Mouse (Mus musculus): ENCODE measurements around the gene Rdh16f1.
"Not testable (repeated sequence)": the region's sequence is repeated elsewhere in the genome, so short reads cannot be mapped to it uniquely, and the experiment has no call there.

The Rdh16f1 gene

GRCm38 (mm10) chr10:127825386-127825785 lies 65.8 kb downstream of the Rdh16f1 start:
- peak in 1 of 2 experiments; percentile 25 for DNase-seq (ENCODE audit: low spot score in 2 of 2)

DNA sequence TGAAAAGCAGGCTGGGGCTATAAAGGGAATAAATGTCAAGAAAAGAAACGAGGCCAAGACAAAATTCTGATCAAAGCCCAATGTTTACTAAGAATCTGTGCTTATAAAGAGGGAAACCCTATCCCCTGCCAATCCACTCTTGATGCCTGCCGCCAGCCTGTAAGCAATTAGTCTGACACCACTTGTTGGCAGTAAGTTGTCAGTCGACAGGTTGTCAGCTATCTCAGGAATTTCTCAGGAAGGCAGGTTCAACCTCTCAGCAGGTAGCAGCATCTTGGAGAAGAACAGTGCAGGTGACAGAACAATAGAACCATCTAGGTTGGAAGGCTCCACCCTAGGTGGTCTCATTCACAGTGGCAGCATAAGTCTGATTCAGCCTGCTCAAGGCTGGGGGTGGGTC lies 69.5 kb downstream of the Rdh16f1 start:
- DNase-seq (ENCODE audit: low spot score in 2 of 2) = no peak

DNA sequence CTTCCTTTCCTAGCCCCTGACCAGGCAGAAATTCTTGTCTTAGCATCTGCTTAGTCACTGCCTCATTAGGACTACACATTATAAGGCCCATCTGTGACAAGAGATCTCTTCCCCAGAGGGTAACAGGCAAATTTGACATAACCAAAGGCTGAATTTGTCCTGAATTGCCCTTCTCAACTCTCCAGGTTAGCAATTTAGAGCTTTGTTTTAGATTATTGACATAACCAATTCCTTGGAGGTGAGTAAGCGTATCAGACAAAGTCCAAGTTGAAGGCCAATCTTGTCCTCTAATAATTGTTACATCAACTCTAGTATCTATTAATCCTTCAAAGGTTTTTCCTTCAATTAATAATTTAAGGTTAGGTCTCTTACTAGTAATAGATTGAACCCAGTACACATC lies 74.6 kb downstream of the Rdh16f1 start:
- DNase-seq (ENCODE audit: low spot score in 2 of 2) = not testable (repeated sequence)

GRCm38 (mm10) chr10:127835292-127835691 lies 75.7 kb downstream of the Rdh16f1 start:
- no peak for DNase-seq (ENCODE audit: low spot score in 2 of 2)

GRCm38 (mm10) chr10:127837793-127838192 lies 78.2 kb downstream of the Rdh16f1 start:
- DNase-seq (ENCODE audit: low spot score in 2 of 2) = peak in 1 of 2 experiments; percentile 9

GRCm38 (mm10) chr10:127838539-127838938 lies 79.0 kb downstream of the Rdh16f1 start:
- no peak for DNase-seq (ENCODE audit: low spot score in 2 of 2)

DNA sequence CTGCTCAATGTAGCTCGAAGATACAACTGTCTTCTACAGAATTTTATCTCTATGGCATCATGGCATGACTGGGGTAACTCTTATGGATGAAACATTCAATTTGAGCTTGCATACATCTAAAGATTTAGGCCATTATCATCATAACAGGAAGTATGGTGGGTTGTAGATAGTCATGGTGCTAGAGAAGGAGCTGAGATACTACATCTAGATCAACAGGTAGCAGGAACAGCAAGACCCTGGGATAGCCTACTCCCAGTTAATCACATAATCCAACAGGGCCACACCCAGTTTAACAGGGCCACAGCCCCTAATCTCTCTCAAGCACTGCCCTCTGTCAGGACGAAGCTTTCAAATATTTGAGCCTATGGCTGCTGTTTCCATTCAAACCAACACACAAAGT lies 81.2 kb downstream of the Rdh16f1 start:
- no peak for DNase-seq (ENCODE audit: low spot score in 2 of 2)

Data from urinary bladder, postnatal 36 days (tissue).